Mouse (Mus musculus): ENCODE data around the gene Stoml1.

DNA sequence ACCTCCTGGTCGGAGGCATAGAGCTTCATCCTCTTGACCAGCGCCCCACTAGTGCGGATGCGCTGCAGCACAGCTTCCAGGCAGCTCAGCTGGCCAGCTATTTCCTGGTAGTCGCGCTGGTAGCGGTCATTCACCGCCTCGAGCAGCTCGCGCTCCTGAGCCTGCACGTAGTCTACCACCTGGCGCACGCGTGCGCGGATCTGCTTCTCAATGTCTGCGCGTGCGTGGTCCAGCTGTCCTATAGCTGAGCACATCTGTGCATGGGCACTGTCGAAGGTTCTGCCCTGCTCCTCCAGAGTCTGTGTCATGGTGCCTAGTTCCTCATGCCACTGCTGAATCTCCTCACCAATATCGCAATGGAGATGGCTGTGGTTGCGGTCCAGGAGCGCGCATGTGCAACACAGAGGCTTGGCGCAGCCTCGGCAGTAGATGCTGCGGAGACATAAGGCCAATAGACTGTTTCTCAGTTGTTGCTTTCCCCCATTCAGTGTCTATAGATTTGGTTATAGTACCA, 18.4 kb upstream of the Stoml1 start:
- TF ChIP-seq POLR2A (IDR thresholded peaks at IDR 0.05; ENCODE audit: low read depth, low read length): no peak
- TF ChIP-seq CTCF (IDR thresholded peaks at IDR 0.05; ENCODE audit: extremely low read depth, insufficient read depth, insufficient read length, insufficient replicate concordance): no peak

All from spleen, adult 2 months (tissue).